Mouse (Mus musculus) kidney, adult 2 months (tissue): Measurements from ENCODE around the gene AI467606. TPM values are rescaled to one million over a fixed set of nuclear protein-coding genes. Genes with fewer than 3 reads are reported as not detected.
A peak's percentile ranks its signal among the peaks of the same experiment; 100 is the strongest.

ENCODE experiments used
- DNase-seq: peaks from one replicate; pipeline ENCODE4 v3.0.0; 2021
- H3K27ac ChIP-seq: fragments of 200-500 bp; 2 replicates; pipeline ENCODE4 v1.5.1; 2012; ENCODE audit warnings: low read depth, low read length, control low read depth, inconsistent platforms; ENCODE audit not compliant: insufficient read depth
- H3K27me3 ChIP-seq: fragments of 200-500 bp; replicated peaks from 2 replicates; pipeline ENCODE4 v1.6.1; 2012; ENCODE audit warnings: mild to moderate bottlenecking, moderate library complexity, low read length, inconsistent platforms; ENCODE audit not compliant: control insufficient read depth, insufficient read depth
- H3K36me3 ChIP-seq: fragments of 200-500 bp; 2 replicates; pipeline ENCODE4 v1.6.1; 2012; ENCODE audit warnings: mild to moderate bottlenecking, moderate library complexity, low read length, inconsistent platforms; ENCODE audit not compliant: control insufficient read depth, insufficient read depth
- H3K4me1 ChIP-seq: fragments of 200-500 bp; 2 replicates; pipeline ENCODE4 v1.6.1; 2011; ENCODE audit warnings: low read length; ENCODE audit not compliant: control insufficient read depth, insufficient read depth
- H3K4me3 ChIP-seq: fragments of 200-500 bp; 2 replicates; pipeline ENCODE4 v1.5.1; 2011; ENCODE audit warnings: mild to moderate bottlenecking, low read depth, low read length, control low read depth; ENCODE audit not compliant: insufficient read depth
- CTCF ChIP-seq: fragments of 200-500 bp; conservative IDR thresholded peaks from 2 replicates; pipeline ENCODE4 v1.5.1; 2011; ENCODE audit warnings: low read depth, mild to moderate bottlenecking, control low read depth, low read length, moderate library complexity, mixed read lengths; ENCODE audit not compliant: insufficient read depth, insufficient read length
- POLR2A ChIP-seq: fragments of 200-500 bp; IDR thresholded peaks from one replicate; pipeline ENCODE4 v1.6.1; 2011; ENCODE audit warnings: low read depth, low read length, control low read depth
- WGBS: fragments of 180-500 bp; shearing (Covaris S2); methylation state at CpG from one replicate; pipeline ENCODE4 v1.1.7; 2018; 5-methylcytosine and 5-hydroxymethylcytosine counted together
- polyA plus RNA-seq: library from polyadenylated mRNA; depleted of rRNA; stranded (reverse); fragments of >200 nt; gene quantifications from 2 replicates; pipeline ENCODE4 v1.2.3, GENCODE M21; 2012

Gene AI467606
- polyA plus RNA-seq, 1 experiment: 7.7 TPM

DNA sequence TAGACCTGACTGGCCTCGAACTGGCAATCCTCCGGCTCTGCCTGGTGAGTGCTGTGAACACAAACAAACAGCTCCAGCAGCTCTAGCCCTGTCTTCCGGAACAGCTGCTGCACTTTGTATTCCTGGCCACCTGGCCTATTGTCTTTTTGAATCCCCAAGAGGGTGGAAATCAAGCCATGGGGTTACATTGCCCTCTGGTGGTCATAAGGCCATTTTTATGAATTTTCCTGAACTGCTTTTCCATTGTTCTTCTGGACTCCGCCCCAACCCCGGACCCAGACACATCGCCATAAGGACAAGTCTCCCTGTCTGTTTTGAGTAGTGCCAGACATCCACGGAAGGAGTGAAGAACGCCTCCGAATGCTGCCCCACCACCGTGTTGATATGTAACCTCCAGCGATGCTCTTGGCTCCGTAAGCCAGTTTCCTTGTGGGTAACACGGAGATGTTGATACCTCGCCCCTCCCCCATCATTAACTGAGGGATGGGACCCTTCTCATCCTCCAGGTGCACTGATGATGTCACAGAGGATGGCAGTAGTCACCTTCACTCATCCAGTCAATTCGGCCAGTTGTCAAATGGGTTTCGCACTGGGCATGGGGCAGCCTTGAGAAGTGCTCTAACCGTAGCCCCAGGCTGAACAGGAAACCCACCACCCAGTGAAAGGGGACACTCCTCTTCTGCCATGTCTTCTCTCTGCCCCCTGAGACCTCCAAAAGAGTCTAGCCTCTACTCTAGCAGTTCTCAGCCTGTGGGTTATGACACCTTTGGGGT is 13.6 kb downstream of the AI467606 start:
- no peaks in the 10 kb centered on the region for H3K36me3 ChIP-seq
- 13% methylated on average over 17 of the region's 17 CpGs for whole genome bisulfite sequencing
- peak; percentile 91 for DNase-seq
- peak; percentile 69 for TF ChIP-seq CTCF
- TF ChIP-seq POLR2A: no peak
- H3K4me3 ChIP-seq: no peak overlapping the region
- no peaks in the 10 kb centered on the region for H3K27me3 ChIP-seq
- H3K27ac ChIP-seq: no peak overlapping the region
- H3K4me1 ChIP-seq: no peaks in the 10 kb centered on the region

DNA sequence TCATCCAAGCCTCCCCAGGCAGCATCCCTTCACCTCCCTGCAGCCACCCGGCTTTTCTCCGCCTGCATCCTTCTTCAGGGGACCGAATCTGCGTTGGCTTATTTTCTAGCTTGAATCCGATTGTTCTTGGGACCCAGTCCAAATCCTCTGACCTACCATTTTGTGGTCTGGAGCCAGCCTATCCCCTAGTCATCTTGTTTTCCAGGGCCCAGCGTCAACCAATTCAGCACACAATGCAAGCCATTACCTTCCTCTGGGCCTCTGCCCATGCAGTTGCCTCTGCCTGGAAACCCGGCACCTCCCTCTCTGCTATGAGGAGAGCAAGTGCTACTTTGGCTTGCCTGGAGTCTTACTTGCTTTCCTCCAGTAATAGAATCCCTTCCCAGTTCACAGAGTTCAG is 14.4 kb downstream of the AI467606 start:
- 78% methylated on average over 7 of the region's 7 CpGs for WGBS
- Histone ChIP-seq H3K27ac (no peak overlapping the region), H3K36me3 (no peaks in the 10 kb centered on the region), H3K27me3 (no peaks in the 10 kb centered on the region), H3K4me1 (no peaks in the 10 kb centered on the region), H3K4me3 (no peak overlapping the region)
- no peak for DNase-seq
- TF ChIP-seq POLR2A (no peak), CTCF (no peak)

DNA sequence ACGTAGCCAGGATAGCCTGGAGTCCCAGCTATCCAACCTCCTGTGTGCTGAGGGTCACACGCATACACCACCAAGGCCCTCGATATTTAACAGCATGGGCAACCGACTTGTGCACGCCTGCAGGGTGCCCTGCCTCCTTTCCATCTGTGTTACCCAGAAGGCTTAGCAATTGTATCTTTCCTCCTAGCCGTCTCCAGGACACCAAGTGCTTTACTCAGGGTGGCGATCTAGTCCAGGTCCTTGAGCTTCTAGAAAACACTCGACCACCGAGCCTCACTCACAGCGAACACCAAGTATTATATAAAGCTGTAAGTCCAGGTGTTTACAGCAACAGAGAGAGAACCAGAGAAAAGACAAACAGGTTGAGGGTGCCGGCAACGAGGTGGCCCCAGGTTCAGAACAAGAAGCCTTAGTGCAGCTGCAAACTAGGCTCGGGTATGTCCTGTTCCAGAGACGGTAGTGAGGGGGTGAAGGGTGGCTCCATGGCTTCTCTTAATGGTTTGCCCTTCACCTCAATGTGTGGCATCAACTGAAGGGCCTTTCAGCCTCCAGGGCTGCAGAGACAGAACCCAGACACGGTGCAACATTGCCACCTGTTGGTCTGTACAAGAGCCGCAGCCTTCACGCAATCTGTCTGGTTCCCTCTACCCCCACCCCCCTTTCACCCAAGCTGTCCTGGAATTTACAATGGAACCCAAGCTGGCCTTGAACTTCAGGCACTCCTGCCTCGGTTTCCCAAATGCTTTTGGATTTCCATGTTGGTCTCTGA is 19.3 kb downstream of the AI467606 start:
- Histone ChIP-seq H3K4me1 (peaks cover 7% of the 10 kb centered on the region; the same call in 1 of the 2 replicates), H3K4me3 (no peak overlapping the region), H3K27me3 (no peaks in the 10 kb centered on the region), H3K36me3 (no peaks in the 10 kb centered on the region), H3K27ac (no peak overlapping the region)
- 46% methylated on average over 18 of the region's 18 CpGs for WGBS
- no peak for TF ChIP-seq POLR2A
- TF ChIP-seq CTCF: peak; percentile 92
- DNase-seq: peak; percentile 71

DNA sequence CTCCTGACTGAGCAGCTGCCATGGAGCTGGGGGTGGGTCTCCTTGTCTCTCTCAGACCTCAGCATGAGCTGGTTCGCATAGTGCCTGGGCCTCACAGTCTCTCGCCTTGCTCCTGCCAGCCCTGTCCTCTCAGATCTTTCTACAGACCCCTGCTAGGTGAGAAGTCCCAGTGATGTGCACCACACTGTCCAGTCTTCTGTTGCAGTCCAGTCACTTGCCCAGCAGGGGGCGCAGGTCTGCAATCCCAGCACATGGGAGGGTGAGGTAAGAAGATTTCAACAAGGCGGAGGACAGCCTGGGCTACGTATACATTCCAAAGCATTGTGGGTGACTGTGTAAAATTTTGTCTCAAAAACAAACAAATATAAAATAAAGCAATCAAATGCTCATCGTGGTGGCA is 20.3 kb downstream of the AI467606 start:
- Histone ChIP-seq H3K27me3 (no peaks in the 10 kb centered on the region), H3K4me1 (peaks cover 7% of the 10 kb centered on the region; the same call in 1 of the 2 replicates), H3K4me3 (no peak overlapping the region), H3K27ac (no peak overlapping the region), H3K36me3 (no peaks in the 10 kb centered on the region)
- WGBS: 53% methylated on average over 6 of the region's 6 CpGs
- DNase-seq: peak; percentile 64
- TF ChIP-seq CTCF (peak; percentile 82), POLR2A (no peak)

DNA sequence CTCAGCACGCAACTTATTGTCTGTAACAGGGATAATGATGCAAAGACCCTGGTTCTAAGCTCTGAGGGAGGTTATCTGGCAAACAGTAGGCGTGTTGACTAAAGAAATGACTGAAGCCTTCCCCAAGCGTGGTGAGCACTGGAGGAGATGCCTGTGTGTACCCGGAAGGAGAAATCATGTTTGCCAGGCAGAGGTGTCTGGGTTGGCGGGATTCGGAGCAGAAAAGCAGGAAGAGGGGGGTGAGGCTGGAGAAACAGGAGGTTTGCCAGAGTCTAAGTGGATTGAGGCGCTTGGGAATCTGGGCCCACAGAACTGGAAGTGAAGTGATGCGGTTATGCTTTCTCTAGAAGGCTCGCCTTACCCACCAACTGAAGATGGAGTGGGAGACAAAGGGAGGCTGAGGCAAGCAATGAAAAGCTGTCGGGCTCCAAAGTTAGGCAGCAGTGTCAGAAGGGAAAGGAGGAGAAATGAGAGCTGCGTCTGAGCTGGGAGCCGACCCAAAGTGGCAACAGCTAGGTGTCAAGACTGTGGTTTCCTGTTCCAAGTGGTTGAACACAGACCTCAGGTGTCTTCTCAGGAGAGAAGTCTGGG is 21.2 kb downstream of the AI467606 start:
- H3K4me1 ChIP-seq: peaks cover 7% of the 10 kb centered on the region; the same call in 1 of the 2 replicates
- WGBS: 73% methylated on average over 12 of the region's 12 CpGs
- DNase-seq: no peak
- no peak for TF ChIP-seq POLR2A
- no peak for TF ChIP-seq CTCF
- no peak overlapping the region for H3K27ac ChIP-seq
- no peaks in the 10 kb centered on the region for H3K27me3 ChIP-seq
- no peak overlapping the region for H3K4me3 ChIP-seq
- H3K36me3 ChIP-seq: no peaks in the 10 kb centered on the region

DNA sequence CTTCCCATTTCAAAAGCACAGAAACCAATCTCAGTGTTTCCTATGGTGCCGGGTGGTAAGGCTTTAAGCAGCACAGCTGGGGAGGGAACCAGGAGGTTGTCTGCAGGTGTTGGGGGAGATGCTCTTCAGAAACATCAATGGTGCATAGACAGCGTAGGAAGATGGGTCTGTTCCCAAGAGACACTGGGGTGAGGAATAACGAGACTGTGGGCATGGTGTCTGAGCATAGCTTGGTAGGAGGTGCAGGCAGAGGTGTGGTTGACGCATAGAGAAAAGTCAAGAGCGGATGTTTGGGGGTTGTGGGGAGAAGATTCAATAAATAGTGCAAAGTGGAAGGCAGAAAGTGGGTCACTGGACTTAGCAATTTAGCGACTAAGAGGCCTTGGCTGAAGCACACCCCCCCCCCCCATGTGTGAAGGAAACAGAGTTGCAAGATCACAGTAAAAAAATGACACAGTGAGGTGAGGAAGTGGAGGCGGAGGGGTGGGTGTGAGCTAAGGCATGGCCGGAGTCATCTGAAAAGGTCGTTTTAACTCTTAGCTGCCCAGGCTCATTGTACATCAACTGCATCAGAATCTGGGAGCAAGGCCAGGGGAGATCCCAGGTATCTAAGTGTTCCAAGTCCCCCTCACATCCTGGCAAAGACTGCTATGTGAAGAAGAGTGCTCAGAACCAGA is 21.9 kb downstream of the AI467606 start:
- Histone ChIP-seq H3K27me3 (no peaks in the 10 kb centered on the region), H3K27ac (no peak overlapping the region), H3K4me1 (peaks cover 12% of the 10 kb centered on the region; the same call in 1 of the 2 replicates), H3K4me3 (no peak overlapping the region), H3K36me3 (no peaks in the 10 kb centered on the region)
- 41% methylated on average over 9 of the region's 9 CpGs for WGBS
- no peak for DNase-seq
- TF ChIP-seq CTCF: no peak
- no peak for TF ChIP-seq POLR2A
